Mouse (Mus musculus) lung, embryonic 15.5 days (tissue): ENCODE results near the gene Gstp2. TPM values are rescaled to one million over a fixed set of nuclear protein-coding genes. Genes with fewer than 3 reads are reported as not detected.
"Not testable (repeated sequence)": the region's sequence is repeated elsewhere in the genome, so short reads cannot be mapped to it uniquely, and the experiment has no call there.

Experiments
- ATAC-seq: fragments of 200-750 bp; cut with Nextera tagmentation; 2 replicates; pipeline ENCODE4 v1.8.0; 2017; ENCODE audit warnings: moderate number of reproducible peaks, borderline replicate concordance; ENCODE audit not compliant: low FRiP score, low TSS enrichment; ENCODE audit errors: extremely low read depth
- H3K27ac ChIP-seq: fragments of 300-500 bp; sonication (generic); 2 replicates; pipeline ENCODE4 v1.5.1; 2015; ENCODE audit warnings: moderate library complexity, mild to moderate bottlenecking, inconsistent platforms
- H3K27me3 ChIP-seq: fragments of 300-500 bp; sonication (generic); 2 replicates; pipeline ENCODE4 v1.6.1; 2015; ENCODE audit warnings: inconsistent platforms
- H3K36me3 ChIP-seq: fragments of 300-500 bp; sonication (generic); 2 replicates; pipeline ENCODE4 v1.6.1; 2015; ENCODE audit warnings: inconsistent platforms
- H3K4me1 ChIP-seq: fragments of 300-500 bp; sonication (generic); 2 replicates; pipeline ENCODE4 v1.6.1; 2015; ENCODE audit warnings: inconsistent platforms
- H3K4me2 ChIP-seq: fragments of 300-500 bp; sonication (generic); 2 replicates; pipeline ENCODE4 v1.6.1; 2015; ENCODE audit warnings: inconsistent platforms, mild to moderate bottlenecking, moderate library complexity
- H3K4me3 ChIP-seq: fragments of 300-500 bp; sonication (generic); 2 replicates; pipeline ENCODE4 v1.5.1; 2015; ENCODE audit warnings: mild to moderate bottlenecking, inconsistent platforms
- H3K9ac ChIP-seq: fragments of 300-500 bp; sonication (generic); 2 replicates; pipeline ENCODE4 v1.6.1; 2015; ENCODE audit warnings: inconsistent platforms
- H3K9me3 ChIP-seq: fragments of 300-500 bp; sonication (generic); 2 replicates; pipeline ENCODE4 v1.6.1; 2016; ENCODE audit warnings: inconsistent platforms
- WGBS: fragments of 180-500 bp; shearing (Covaris S2); methylation state at CpG from one replicate; pipeline ENCODE4 v1.1.7; 2015; 5-methylcytosine and 5-hydroxymethylcytosine counted together
- polyA plus RNA-seq: library from polyadenylated mRNA; unstranded; fragments of >200 nt; fragmentation: Nextera tagmentation; extraction: Ambion mirVana; gene quantifications from 2 replicates; pipeline ENCODE4 v1.2.1, GENCODE M21; 2015

The Gstp2 gene
- polyA plus RNA-seq, 1 experiment from 2014 or later: 5.2 TPM

GRCm38 (mm10) chr19:4068717-4069410 is 23.0 kb upstream of the Gstp2 start:
- ATAC-seq: no peak
- Histone ChIP-seq H3K9ac (no peak overlapping the region), H3K4me2 (no peak overlapping the region), H3K4me3 (no peak overlapping the region), H3K27me3 (0 out of 2 replicates have a peak, but pooled peaks cover 6% of the 10 kb centered on the region), H3K9me3 (no peaks in the 10 kb centered on the region), H3K4me1 (no peaks in the 10 kb centered on the region), H3K36me3 (no peaks in the 10 kb centered on the region), H3K27ac (no peak overlapping the region)
- WGBS: 50% methylated on average over 15 of the region's 15 CpGs

- H3K36me3 ChIP-seq, H3K9ac ChIP-seq, H3K27me3 ChIP-seq, ATAC-seq, H3K9me3 ChIP-seq, H3K4me1 ChIP-seq, H3K27ac ChIP-seq, H3K4me3 ChIP-seq, H3K4me2 ChIP-seq: not testable (repeated sequence)
- 84% methylated on average over 2 of the region's 2 CpGs for WGBS
These were observed 22.4 kb upstream of the Gstp2 start for GRCm38 (mm10) chr19:4068242-4068641.

GRCm38 (mm10) chr19:4066877-4067276 is 21.1 kb upstream of the Gstp2 start:
- Histone ChIP-seq H3K4me3 (no peak overlapping the region), H3K27me3 (0 out of 2 replicates have a peak, but pooled peaks cover 6% of the 10 kb centered on the region), H3K4me1 (no peaks in the 10 kb centered on the region), H3K9me3 (no peaks in the 10 kb centered on the region), H3K9ac (no peak overlapping the region), H3K4me2 (no peak overlapping the region), H3K27ac (no peak overlapping the region), H3K36me3 (no peaks in the 10 kb centered on the region)
- no peak for ATAC-seq

GRCm38 (mm10) chr19:4066280-4066679 is 20.5 kb upstream of the Gstp2 start:
- 70% methylated on average over 6 of the region's 6 CpGs for WGBS
- no peak overlapping the region for H3K4me3 ChIP-seq
- no peak overlapping the region for H3K27ac ChIP-seq
- no peak overlapping the region for H3K4me2 ChIP-seq
- H3K4me1 ChIP-seq: no peaks in the 10 kb centered on the region
- 0 out of 2 replicates have a peak, but pooled peaks cover 6% of the 10 kb centered on the region for H3K27me3 ChIP-seq
- H3K9ac ChIP-seq: no peak overlapping the region
- ATAC-seq: no peak
- no peaks in the 10 kb centered on the region for H3K9me3 ChIP-seq
- no peaks in the 10 kb centered on the region for H3K36me3 ChIP-seq

GRCm38 (mm10) chr19:4064501-4064900 is 18.7 kb upstream of the Gstp2 start:
- not testable (repeated sequence) for H3K27ac ChIP-seq, ATAC-seq, H3K4me1 ChIP-seq, H3K9ac ChIP-seq, H3K36me3 ChIP-seq, H3K4me3 ChIP-seq, H3K27me3 ChIP-seq, H3K9me3 ChIP-seq, H3K4me2 ChIP-seq
- WGBS: 7% methylated on average over 7 of the region's 11 CpGs

GRCm38 (mm10) chr19:4063357-4063756 is 17.5 kb upstream of the Gstp2 start:
- H3K4me2 ChIP-seq, H3K4me3 ChIP-seq, H3K27me3 ChIP-seq, H3K9me3 ChIP-seq, H3K9ac ChIP-seq, H3K27ac ChIP-seq, ATAC-seq, H3K36me3 ChIP-seq, H3K4me1 ChIP-seq: not testable (repeated sequence)
- 43% methylated on average over 4 of the region's 4 CpGs for WGBS

GRCm38 (mm10) chr19:4060899-4061465 is 15.2 kb upstream of the Gstp2 start:
- no peak overlapping the region for H3K9ac ChIP-seq
- H3K4me2 ChIP-seq: no peak overlapping the region
- no peaks in the 10 kb centered on the region for H3K36me3 ChIP-seq
- no peak overlapping the region for H3K27ac ChIP-seq
- no peaks in the 10 kb centered on the region for H3K9me3 ChIP-seq
- peaks cover 4% of the 10 kb centered on the region; the same call in 1 of the 2 replicates for H3K27me3 ChIP-seq
- no peak overlapping the region for H3K4me3 ChIP-seq
- no peaks in the 10 kb centered on the region for H3K4me1 ChIP-seq
- 88% methylated on average over 6 of the region's 6 CpGs for WGBS
- ATAC-seq: no peak

GRCm38 (mm10) chr19:4060044-4060898 is 14.4 kb upstream of the Gstp2 start:
- H3K9ac ChIP-seq: not testable (repeated sequence)
- WGBS: 82% methylated on average over 8 of the region's 8 CpGs

GRCm38 (mm10) chr19:4059069-4059740 is 13.4 kb upstream of the Gstp2 start, which contains the start of gene Gstp3:
TSS of gene Gstp3 (minus strand) at chr19:4059569.
- H3K4me3 ChIP-seq: no peak within 1 kb of the TSS
- peak; percentile 39; the same call in 1 of the 2 replicates for ATAC-seq
- 63% methylated on average over 15 of the region's 15 CpGs for WGBS
- no peak within 1 kb of the TSS for H3K27ac ChIP-seq
- H3K9me3 ChIP-seq: no peaks in the 10 kb centered on the region
- no peaks in the 10 kb centered on the region for H3K36me3 ChIP-seq
- no peaks in the 10 kb centered on the region for H3K4me1 ChIP-seq
- H3K27me3 ChIP-seq: peaks cover 4% of the 10 kb centered on the region; the same call in 1 of the 2 replicates
- H3K9ac ChIP-seq: no peak within 1 kb of the TSS
- no peak within 1 kb of the TSS for H3K4me2 ChIP-seq

More at GRCm38 (mm10) chr19:4060044-4060898, 14.4 kb upstream of the Gstp2 start:
- H3K27me3 ChIP-seq, ATAC-seq, H3K4me2 ChIP-seq, H3K27ac ChIP-seq, H3K9me3 ChIP-seq, H3K4me1 ChIP-seq, H3K36me3 ChIP-seq, H3K4me3 ChIP-seq: not testable (repeated sequence)

GRCm38 (mm10) chr19:4058581-4058980 is 12.8 kb upstream of the Gstp2 start:
- no peak for ATAC-seq
- WGBS: 85% methylated on average over 5 of the region's 5 CpGs

GRCm38 (mm10) chr19:4057962-4058361 is 12.1 kb upstream of the Gstp2 start:
- no peak for ATAC-seq
- Histone ChIP-seq H3K36me3 (no peaks in the 10 kb centered on the region), H3K4me2 (no peak overlapping the region), H3K4me1 (no peaks in the 10 kb centered on the region), H3K27me3 (peaks cover 4% of the 10 kb centered on the region; the same call in 1 of the 2 replicates), H3K9me3 (no peaks in the 10 kb centered on the region), H3K27ac (no peak overlapping the region), H3K4me3 (no peak overlapping the region), H3K9ac (no peak overlapping the region)
- WGBS: 93% methylated on average over 7 of the region's 7 CpGs

More at GRCm38 (mm10) chr19:4058581-4058980, 12.8 kb upstream of the Gstp2 start:
- peaks cover 4% of the 10 kb centered on the region; the same call in 1 of the 2 replicates for H3K27me3 ChIP-seq
- H3K4me1 ChIP-seq: no peaks in the 10 kb centered on the region
- H3K9me3 ChIP-seq: no peaks in the 10 kb centered on the region
- H3K36me3 ChIP-seq: no peaks in the 10 kb centered on the region
- no peak overlapping the region for H3K4me2 ChIP-seq
- no peak overlapping the region for H3K4me3 ChIP-seq
- H3K9ac ChIP-seq: no peak overlapping the region
- no peak overlapping the region for H3K27ac ChIP-seq
